Mouse (Mus musculus) embryonic facial prominence, embryonic 11.5 days (tissue): ENCODE measurements around the gene Nup210l. TPM values are rescaled to one million over a fixed set of nuclear protein-coding genes. Genes with fewer than 3 reads are reported as not detected.

Experiments
- ATAC-seq: fragments of 200-750 bp; cut with Nextera tagmentation; replicated peaks from 2 replicates; pipeline ENCODE4 v1.8.0; 2017; ENCODE audit warnings: low read depth; ENCODE audit not compliant: insufficient number of reproducible peaks, low FRiP score, low TSS enrichment
- DNase-seq: peaks from one replicate; pipeline ENCODE4 v3.0.0-alpha.2; 2015; ENCODE audit warnings: low spot score
- H3K27ac ChIP-seq: fragments of 300-500 bp; sonication (generic); replicated peaks from 2 replicates; pipeline ENCODE4 v1.5.1; 2014; ENCODE audit warnings: mild to moderate bottlenecking, low read depth, low read length, control low read depth
- H3K27me3 ChIP-seq: fragments of 300-500 bp; sonication (generic); 2 replicates; pipeline ENCODE4 v1.6.1; 2014; ENCODE audit warnings: mild to moderate bottlenecking, low read length, moderate library complexity, mixed read lengths; ENCODE audit not compliant: control insufficient read depth, insufficient read depth
- H3K36me3 ChIP-seq: fragments of 300-500 bp; sonication (generic); replicated peaks from 2 replicates; pipeline ENCODE4 v1.6.1; 2014; ENCODE audit warnings: low read depth, mild to moderate bottlenecking, low read length, moderate library complexity, mixed read lengths; ENCODE audit not compliant: control insufficient read depth, insufficient read depth
- H3K4me1 ChIP-seq: fragments of 300-500 bp; sonication (generic); 2 replicates; pipeline ENCODE4 v1.6.1; 2014; ENCODE audit warnings: low read length, mixed read lengths; ENCODE audit not compliant: control insufficient read depth, insufficient read depth
- H3K4me2 ChIP-seq: fragments of 300-500 bp; sonication (generic); 2 replicates; pipeline ENCODE4 v1.6.1; 2014; ENCODE audit warnings: low read depth, mild to moderate bottlenecking, control low read depth, low read length, moderate library complexity
- H3K4me3 ChIP-seq: fragments of 300-500 bp; sonication (generic); 2 replicates; pipeline ENCODE4 v1.5.1; 2014; ENCODE audit warnings: low read depth, low read length, control low read depth
- H3K9ac ChIP-seq: fragments of 300-500 bp; sonication (generic); replicated peaks from 2 replicates; pipeline ENCODE4 v1.6.1; 2014; ENCODE audit warnings: mild to moderate bottlenecking, control low read depth, low read length
- H3K9me3 ChIP-seq: fragments of 300-500 bp; sonication (generic); replicated peaks from 2 replicates; pipeline ENCODE4 v1.6.1; 2016; ENCODE audit warnings: mild to moderate bottlenecking, low read length, inconsistent platforms, mixed read lengths; ENCODE audit not compliant: control insufficient read depth
- WGBS: fragments of 180-500 bp; shearing (Covaris S2); extraction: QIAGEN DNeasy Blood & Tissue Kit; methylation state at CpG from one replicate; pipeline ENCODE4 v1.1.7; 2014; 5-methylcytosine and 5-hydroxymethylcytosine counted together
- polyA plus RNA-seq: library from polyadenylated mRNA; unstranded; fragments of >200 nt; fragmentation: Nextera tagmentation; extraction: Ambion mirVana; gene quantifications from 2 replicates; pipeline ENCODE4 v1.2.1, GENCODE M21; 2014

Gene Nup210l
- polyA plus RNA-seq, 1 experiment from 2014 or later = 0.45 TPM

- Histone ChIP-seq H3K4me1 (no peaks in the 10 kb centered on the region; the same call in 1 of the 2 replicates), H3K27ac (no peak overlapping the region), H3K9ac (no peak overlapping the region), H3K36me3 (no peaks in the 10 kb centered on the region), H3K9me3 (no peaks in the 10 kb centered on the region), H3K4me3 (no peak overlapping the region), H3K4me2 (no peak overlapping the region), H3K27me3 (no peaks in the 10 kb centered on the region)
- no peak for ATAC-seq
- 13% methylated on average over 5 of the region's 5 CpGs for WGBS
- peak; percentile 91 for DNase-seq
Observed at GRCm38 (mm10) chr3:90076921-90077716, 26.8 kb upstream of the Nup210l start.

GRCm38 (mm10) chr3:90078224-90078623, 25.7 kb upstream of the Nup210l start:
- H3K4me2 ChIP-seq = no peak overlapping the region
- H3K9me3 ChIP-seq = no peaks in the 10 kb centered on the region
- H3K27me3 ChIP-seq = no peaks in the 10 kb centered on the region
- WGBS = 54% methylated on average over 5 of the region's 5 CpGs
- H3K9ac ChIP-seq = no peak overlapping the region
- H3K36me3 ChIP-seq = no peaks in the 10 kb centered on the region
- no peaks in the 10 kb centered on the region; the same call in 1 of the 2 replicates for H3K4me1 ChIP-seq
- H3K27ac ChIP-seq = no peak overlapping the region
- DNase-seq (no peak), ATAC-seq (no peak)
- no peak overlapping the region for H3K4me3 ChIP-seq

- no peaks in the 10 kb centered on the region; the same call in 1 of the 2 replicates for H3K4me1 ChIP-seq
- WGBS = under 1% methylated on average over 33 of the region's 33 CpGs
- peak; percentile 96 for ATAC-seq
Observed at GRCm38 (mm10) chr3:90079133-90079762, 24.7 kb upstream of the Nup210l start.

GRCm38 (mm10) chr3:90079763-90080497, 24.0 kb upstream of the Nup210l start:
- H3K9me3 ChIP-seq = no peaks in the 10 kb centered on the region
- peak overlapping the region; percentile 76 for H3K4me2 ChIP-seq
- no peaks in the 10 kb centered on the region; the same call in 1 of the 2 replicates for H3K4me1 ChIP-seq
- H3K9ac ChIP-seq = peak overlapping the region; percentile 91
- H3K27ac ChIP-seq = peak overlapping the region; percentile 92
- H3K36me3 ChIP-seq = no peaks in the 10 kb centered on the region; the same call in 1 of the 2 replicates
- DNase-seq = peak; percentile 80
- peak overlapping the region; percentile 86 for H3K4me3 ChIP-seq
- WGBS = under 1% methylated on average over 51 of the region's 53 CpGs
- H3K27me3 ChIP-seq = no peaks in the 10 kb centered on the region
- peak; percentile 55 for ATAC-seq

More at GRCm38 (mm10) chr3:90079133-90079762, 24.7 kb upstream of the Nup210l start:
- H3K27me3 ChIP-seq = no peaks in the 10 kb centered on the region
- peak overlapping the region; percentile 86 for H3K4me3 ChIP-seq
- H3K9me3 ChIP-seq = no peaks in the 10 kb centered on the region
- peak overlapping the region; percentile 92 for H3K27ac ChIP-seq
- peak; percentile 97 for DNase-seq
- H3K4me2 ChIP-seq = peak overlapping the region; percentile 76
- H3K36me3 ChIP-seq = no peaks in the 10 kb centered on the region
- peak overlapping the region; percentile 91 for H3K9ac ChIP-seq

- ATAC-seq = no peak
- under 1% methylated on average over 6 of the region's 6 CpGs for WGBS
- Histone ChIP-seq H3K9me3 (no peaks in the 10 kb centered on the region), H3K9ac (peak overlapping the region; percentile 91), H3K36me3 (no peaks in the 10 kb centered on the region; the same call in 1 of the 2 replicates), H3K4me1 (no peaks in the 10 kb centered on the region; the same call in 1 of the 2 replicates), H3K4me3 (peak overlapping the region; percentile 86), H3K27me3 (no peaks in the 10 kb centered on the region), H3K27ac (peak overlapping the region; percentile 92), H3K4me2 (peak overlapping the region; percentile 76)
- no peak for DNase-seq
Observed at GRCm38 (mm10) chr3:90080498-90080863, 23.5 kb upstream of the Nup210l start.

GRCm38 (mm10) chr3:90081365-90082240, 22.3 kb upstream of the Nup210l start:
- Histone ChIP-seq H3K27me3 (no peaks in the 10 kb centered on the region), H3K4me1 (no peaks in the 10 kb centered on the region; the same call in 1 of the 2 replicates), H3K27ac (no peak overlapping the region), H3K9ac (no peak overlapping the region), H3K9me3 (no peaks in the 10 kb centered on the region), H3K4me2 (0 out of 2 replicates have a peak overlapping the region, but pooled peaks have one; percentile 22), H3K4me3 (peak overlapping the region; percentile 2; the same call in 1 of the 2 replicates), H3K36me3 (no peaks in the 10 kb centered on the region; the same call in 1 of the 2 replicates)
- ATAC-seq (no peak), DNase-seq (no peak)
- 84% methylated on average over 5 of the region's 5 CpGs for WGBS

GRCm38 (mm10) chr3:90083034-90083433, 20.9 kb upstream of the Nup210l start:
- Histone ChIP-seq H3K27ac (0 out of 2 replicates have a peak overlapping the region, but pooled peaks have one; percentile 0), H3K4me3 (no peak overlapping the region), H3K27me3 (no peaks in the 10 kb centered on the region), H3K4me2 (no peak overlapping the region), H3K4me1 (no peaks in the 10 kb centered on the region; the same call in 1 of the 2 replicates), H3K9ac (no peak overlapping the region), H3K9me3 (no peaks in the 10 kb centered on the region), H3K36me3 (peaks cover 2% of the 10 kb centered on the region; the same call in 1 of the 2 replicates)
- DNase-seq (no peak), ATAC-seq (no peak)
- 74% methylated on average over 5 of the region's 5 CpGs for WGBS
